Mouse (Mus musculus) G1E-ER4 (cell line): ENCODE measurements around the gene Ddx39. TPM values are rescaled to one million over a fixed set of nuclear protein-coding genes. Genes with fewer than 3 reads are reported as not detected.

Experiments
- GATA1 ChIP-seq: IDR thresholded peaks from one replicate; pipeline ENCODE4 v1.8.0; 2012; ENCODE audit warnings: low read length, inconsistent platforms
- polyA plus RNA-seq: library from polyadenylated mRNA; stranded (reverse); fragments of >175 nt; gene quantifications from 2 replicates; pipeline ENCODE4 v1.2.3, GENCODE M21; 2012

The Ddx39 gene
- polyA plus RNA-seq, 1 experiment = 78.7 TPM

- no peak for TF ChIP-seq GATA1
These were observed 19.4 kb upstream of the Ddx39 start for GRCm38 (mm10) chr8:83695351-83696106.

- no peak for TF ChIP-seq GATA1
These were observed 17.4 kb upstream of the Ddx39 start for GRCm38 (mm10) chr8:83697374-83698220.

GRCm38 (mm10) chr8:83698291-83698660, 16.7 kb upstream of the Ddx39 start:
- TF ChIP-seq GATA1 = no peak

GRCm38 (mm10) chr8:83698661-83699453, 16.1 kb upstream of the Ddx39 start, which contains the start of gene Pkn1:
Gene Pkn1, minus strand, starts transcription at chr8:83699179.
- TF ChIP-seq GATA1 = no peak

GRCm38 (mm10) chr8:83699566-83699965, 15.4 kb upstream of the Ddx39 start:
- no peak for TF ChIP-seq GATA1

- TF ChIP-seq GATA1 = no peak
These were observed 14.4 kb upstream of the Ddx39 start for GRCm38 (mm10) chr8:83700423-83701085.

- no peak for TF ChIP-seq GATA1
These were observed 11.6 kb upstream of the Ddx39 start for GRCm38 (mm10) chr8:83703426-83703825.

GRCm38 (mm10) chr8:83706411-83706810, 8.6 kb upstream of the Ddx39 start:
- no peak for TF ChIP-seq GATA1

GRCm38 (mm10) chr8:83707554-83707953, 7.4 kb upstream of the Ddx39 start:
- TF ChIP-seq GATA1 = no peak

- TF ChIP-seq GATA1 = no peak
These were observed 324 bp upstream of the Ddx39 start for GRCm38 (mm10) chr8:83714676-83715030.

- no peak for TF ChIP-seq GATA1
These were observed 794 bp downstream of the Ddx39 start for GRCm38 (mm10) chr8:83715771-83716170.

- TF ChIP-seq GATA1 = no peak
These were observed 1.6 kb downstream of the Ddx39 start for GRCm38 (mm10) chr8:83716563-83716962.

- no peak for TF ChIP-seq GATA1
These were observed 4.1 kb downstream of the Ddx39 start for GRCm38 (mm10) chr8:83719048-83719447.

GRCm38 (mm10) chr8:83719693-83720092, 4.7 kb downstream of the Ddx39 start:
- no peak for TF ChIP-seq GATA1

GRCm38 (mm10) chr8:83721405-83722025, 6.5 kb downstream of the Ddx39 start:
- TF ChIP-seq GATA1 = no peak

GRCm38 (mm10) chr8:83722631-83723030, 7.7 kb downstream of the Ddx39 start:
- no peak for TF ChIP-seq GATA1
